Mouse (Mus musculus) erythroblast, embryonic 14.5 days (primary cell): ENCODE results near the gene Klhl10.

Experiments used
- GATA1 ChIP-seq: IDR thresholded peaks from 2 replicates; pipeline ENCODE4 v1.6.1; 2012; ENCODE audit warnings: low read length, inconsistent platforms, mixed read lengths
- TAL1 ChIP-seq: IDR thresholded peaks from 3 replicates; pipeline ENCODE4 v1.6.1; 2012; ENCODE audit warnings: low read length, inconsistent platforms, mixed read lengths

GRCm38 (mm10) chr11:100457711-100458110 lies 16.0 kb downstream of the Klhl10 start:
- TF ChIP-seq TAL1 (no peak), GATA1 (no peak)
